Mouse (Mus musculus) midbrain, embryonic 10.5 days (tissue): ENCODE data around the gene Daam2. TPM values are rescaled to one million over a fixed set of nuclear protein-coding genes. Genes with fewer than 3 reads are reported as not detected.

Experiments used
- DNase-seq: peaks from one replicate; pipeline ENCODE4 v3.0.0-alpha.2; 2017; ENCODE audit warnings: low spot score
- H3K27ac ChIP-seq: fragments of 300-500 bp; sonication (generic); replicated peaks from 2 replicates; pipeline ENCODE4 v1.5.1; 2016; ENCODE audit warnings: mild to moderate bottlenecking
- H3K27me3 ChIP-seq: fragments of 300-500 bp; sonication (generic); 2 replicates; pipeline ENCODE4 v1.6.1; 2016; ENCODE audit warnings: low read depth, mild to moderate bottlenecking; ENCODE audit not compliant: poor library complexity, severe bottlenecking
- H3K36me3 ChIP-seq: fragments of 300-500 bp; sonication (generic); 2 replicates; pipeline ENCODE4 v1.6.1; 2016; ENCODE audit warnings: mild to moderate bottlenecking, moderate library complexity
- H3K4me1 ChIP-seq: fragments of 300-500 bp; sonication (generic); 2 replicates; pipeline ENCODE4 v1.6.1; 2016
- H3K4me3 ChIP-seq: fragments of 300-500 bp; sonication (generic); 2 replicates; pipeline ENCODE4 v1.5.1; 2016; ENCODE audit warnings: mild to moderate bottlenecking, moderate library complexity
- H3K9me3 ChIP-seq: fragments of 300-500 bp; sonication (generic); replicated peaks from 2 replicates; pipeline ENCODE4 v1.6.1; 2016; ENCODE audit warnings: mild to moderate bottlenecking
- WGBS: fragments of 180-500 bp; shearing (Covaris S2); methylation state at CpG from one replicate; pipeline ENCODE4 v1.1.7; 2016; 5-methylcytosine and 5-hydroxymethylcytosine counted together
- polyA plus RNA-seq: library from polyadenylated mRNA; unstranded; fragments of >200 nt; fragmentation: Nextera tagmentation; extraction: Ambion mirVana; gene quantifications from 2 replicates; pipeline ENCODE4 v1.2.1, GENCODE M21; 2016

The Daam2 gene
- polyA plus RNA-seq, 1 experiment from 2014 or later: 0.94 TPM

DNA sequence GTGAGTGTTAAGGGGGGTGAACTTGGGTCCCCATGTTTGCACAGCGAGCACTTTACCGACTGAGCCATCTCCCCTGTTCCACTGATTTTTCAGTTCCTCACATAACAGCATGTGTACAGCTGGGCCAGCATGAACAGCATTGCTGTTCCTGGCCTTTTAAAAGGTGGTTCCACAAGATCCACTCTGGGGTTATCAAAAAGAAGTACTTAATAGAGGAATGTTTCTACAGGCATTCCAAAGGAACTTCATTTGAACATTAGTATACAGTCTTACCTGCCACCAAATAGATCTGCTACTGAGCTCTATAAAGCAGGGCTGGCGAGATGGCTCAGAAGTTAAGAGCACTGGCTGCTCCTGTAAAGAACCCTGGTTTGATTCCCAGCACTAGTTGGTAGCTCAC, 8.0 kb downstream of the Daam2 start:
- 89% methylated on average over 3 of the region's 3 CpGs for WGBS
- H3K27ac ChIP-seq: no peak overlapping the region
- H3K4me1 ChIP-seq: peaks cover 6% of the 10 kb centered on the region; the same call in 1 of the 2 replicates
- no peak for DNase-seq
- H3K4me3 ChIP-seq: no peak overlapping the region
- H3K27me3 ChIP-seq: no peaks in the 10 kb centered on the region
- no peaks in the 10 kb centered on the region for H3K9me3 ChIP-seq
- H3K36me3 ChIP-seq: no peaks in the 10 kb centered on the region

GRCm38 (mm10) chr17:49551991-49552390, 12.2 kb downstream of the Daam2 start:
- no peaks in the 10 kb centered on the region for H3K4me1 ChIP-seq
- no peak for DNase-seq
- H3K27me3 ChIP-seq: no peaks in the 10 kb centered on the region
- H3K27ac ChIP-seq: no peak overlapping the region
- no peaks in the 10 kb centered on the region for H3K9me3 ChIP-seq
- H3K4me3 ChIP-seq: no peak overlapping the region
- WGBS: 88% methylated on average over 7 of the region's 7 CpGs
- H3K36me3 ChIP-seq: no peaks in the 10 kb centered on the region

GRCm38 (mm10) chr17:49551465-49551864, 12.7 kb downstream of the Daam2 start:
- DNase-seq: no peak
- Histone ChIP-seq H3K27me3 (no peaks in the 10 kb centered on the region), H3K4me3 (no peak overlapping the region), H3K27ac (no peak overlapping the region), H3K36me3 (no peaks in the 10 kb centered on the region), H3K9me3 (no peaks in the 10 kb centered on the region), H3K4me1 (no peaks in the 10 kb centered on the region)
- WGBS: 92% methylated on average over 2 of the region's 2 CpGs

DNA sequence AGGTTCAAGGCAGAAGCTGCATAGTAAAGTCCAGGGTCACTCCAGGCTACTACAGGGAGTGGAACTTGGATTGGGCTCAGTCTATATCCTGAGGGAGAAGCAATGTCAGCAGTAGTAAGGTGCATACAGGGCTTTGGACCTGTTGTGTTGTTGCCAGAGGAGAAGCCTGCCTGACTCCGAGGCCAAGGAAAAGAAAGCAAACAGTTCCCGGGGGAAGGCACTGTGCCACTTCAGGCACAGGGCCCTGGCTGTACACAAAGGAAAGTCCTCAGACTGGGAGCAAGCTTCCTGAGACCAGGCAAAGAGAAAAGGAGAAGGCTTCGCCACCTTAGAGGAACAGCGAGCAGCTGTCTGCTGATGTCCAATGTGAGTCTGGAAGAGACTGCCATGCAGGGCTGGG, 18.1 kb downstream of the Daam2 start:
- H3K27ac ChIP-seq: peak overlapping the region; percentile 33; the same call in 1 of the 2 replicates
- H3K27me3 ChIP-seq: no peaks in the 10 kb centered on the region
- H3K9me3 ChIP-seq: no peaks in the 10 kb centered on the region
- H3K4me1 ChIP-seq: peaks cover 3% of the 10 kb centered on the region; the same call in 1 of the 2 replicates
- WGBS: 80% methylated on average over 4 of the region's 4 CpGs
- no peak overlapping the region for H3K4me3 ChIP-seq
- H3K36me3 ChIP-seq: no peaks in the 10 kb centered on the region
- DNase-seq: no peak

GRCm38 (mm10) chr17:49545424-49545823, 18.7 kb downstream of the Daam2 start:
- H3K27me3 ChIP-seq: no peaks in the 10 kb centered on the region
- peaks cover 9% of the 10 kb centered on the region for H3K4me1 ChIP-seq
- no peaks in the 10 kb centered on the region for H3K9me3 ChIP-seq
- 87% methylated on average over 4 of the region's 4 CpGs for WGBS
- H3K36me3 ChIP-seq: no peaks in the 10 kb centered on the region
- no peak overlapping the region for H3K4me3 ChIP-seq
- DNase-seq: no peak
- H3K27ac ChIP-seq: no peak overlapping the region

- H3K36me3 ChIP-seq: no peaks in the 10 kb centered on the region
Observed at GRCm38 (mm10) chr17:49544561-49544960, 19.6 kb downstream of the Daam2 start.

DNA sequence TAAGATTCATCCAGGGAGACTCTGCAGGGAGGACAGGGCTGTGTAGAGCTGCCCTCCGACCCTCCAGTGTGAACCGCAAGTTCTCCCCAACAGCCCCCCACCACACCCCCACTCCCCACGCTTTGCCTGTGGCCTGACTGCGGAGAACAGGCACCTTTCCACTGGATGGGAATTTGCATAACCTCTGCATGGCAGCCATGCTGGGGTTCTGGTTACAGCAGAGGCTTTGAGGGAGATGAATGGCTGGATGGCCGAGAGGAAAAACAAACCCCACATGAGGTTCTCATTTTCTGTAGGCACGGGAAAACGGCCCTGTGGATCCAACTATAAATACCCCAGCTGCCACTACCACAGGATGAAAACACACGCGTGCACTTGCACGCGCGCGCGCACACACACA, 23.4 kb downstream of the Daam2 start:
- Histone ChIP-seq H3K4me1 (peaks cover 36% of the 10 kb centered on the region), H3K27ac (peak overlapping the region; percentile 75), H3K4me3 (no peak overlapping the region)

More at GRCm38 (mm10) chr17:49544561-49544960, 19.6 kb downstream of the Daam2 start:
- Histone ChIP-seq H3K4me3 (no peak overlapping the region), H3K9me3 (no peaks in the 10 kb centered on the region), H3K27me3 (no peaks in the 10 kb centered on the region), H3K27ac (no peak overlapping the region), H3K4me1 (peaks cover 17% of the 10 kb centered on the region)
- 90% methylated on average over 2 of the region's 2 CpGs for WGBS
- no peak for DNase-seq

GRCm38 (mm10) chr17:49539204-49539603, 24.9 kb downstream of the Daam2 start:
- H3K9me3 ChIP-seq: no peaks in the 10 kb centered on the region
- no peaks in the 10 kb centered on the region for H3K27me3 ChIP-seq
- H3K36me3 ChIP-seq: no peaks in the 10 kb centered on the region
- H3K4me3 ChIP-seq: no peak overlapping the region
- DNase-seq: peak; percentile 66
- H3K27ac ChIP-seq: peak overlapping the region; percentile 75
- 23% methylated on average over 8 of the region's 8 CpGs for WGBS
- H3K4me1 ChIP-seq: peaks cover 50% of the 10 kb centered on the region

More for the DNA sequence above, 23.4 kb downstream of the Daam2 start:
- Histone ChIP-seq H3K27me3 (no peaks in the 10 kb centered on the region), H3K36me3 (no peaks in the 10 kb centered on the region), H3K9me3 (no peaks in the 10 kb centered on the region)
- no peak for DNase-seq
- 83% methylated on average over 14 of the region's 14 CpGs for WGBS

GRCm38 (mm10) chr17:49535580-49535979, 28.6 kb downstream of the Daam2 start:
- H3K9me3 ChIP-seq: no peaks in the 10 kb centered on the region
- no peak for DNase-seq
- H3K4me1 ChIP-seq: peaks cover 45% of the 10 kb centered on the region
- 77% methylated on average over 4 of the region's 4 CpGs for WGBS
- H3K36me3 ChIP-seq: no peaks in the 10 kb centered on the region
- no peak overlapping the region for H3K4me3 ChIP-seq
- no peak overlapping the region for H3K27ac ChIP-seq
- no peaks in the 10 kb centered on the region for H3K27me3 ChIP-seq

DNA sequence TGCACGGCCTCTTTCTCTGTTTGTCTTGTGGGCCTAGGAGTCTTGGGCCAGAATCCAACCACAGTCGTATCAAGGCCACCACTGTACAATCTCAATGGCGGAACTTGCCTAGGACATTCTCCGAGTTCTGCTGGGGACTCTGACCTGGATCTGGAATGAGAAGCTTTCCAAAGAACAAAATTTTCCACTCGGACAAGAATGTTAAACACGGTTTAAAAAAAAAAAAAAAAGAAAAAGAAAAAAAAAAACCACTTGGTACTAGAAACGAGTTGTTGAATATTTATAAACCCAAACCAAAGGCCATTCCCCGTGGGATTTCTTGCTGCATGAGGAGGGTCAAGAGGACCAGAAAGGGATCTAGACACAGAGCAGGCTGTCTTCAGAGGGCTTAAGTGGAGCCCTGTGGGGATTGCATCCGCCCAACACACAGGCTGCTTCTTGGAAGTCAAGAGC, 29.9 kb downstream of the Daam2 start:
- H3K27ac ChIP-seq: no peak overlapping the region
- H3K4me1 ChIP-seq: peaks cover 32% of the 10 kb centered on the region
- H3K36me3 ChIP-seq: no peaks in the 10 kb centered on the region
- 76% methylated on average over 9 of the region's 9 CpGs for WGBS
- no peak overlapping the region for H3K4me3 ChIP-seq
- DNase-seq: no peak
- H3K9me3 ChIP-seq: no peaks in the 10 kb centered on the region
- H3K27me3 ChIP-seq: no peaks in the 10 kb centered on the region

GRCm38 (mm10) chr17:49531661-49532060, 32.5 kb downstream of the Daam2 start:
- WGBS: 92% methylated on average over 5 of the region's 5 CpGs
- H3K36me3 ChIP-seq: no peaks in the 10 kb centered on the region
- peaks cover 23% of the 10 kb centered on the region for H3K4me1 ChIP-seq
- no peak overlapping the region for H3K4me3 ChIP-seq
- DNase-seq: no peak
- H3K27ac ChIP-seq: no peak overlapping the region
- H3K9me3 ChIP-seq: no peaks in the 10 kb centered on the region
- no peaks in the 10 kb centered on the region for H3K27me3 ChIP-seq

GRCm38 (mm10) chr17:49530215-49530614, 33.9 kb downstream of the Daam2 start:
- Histone ChIP-seq H3K4me1 (peaks cover 11% of the 10 kb centered on the region), H3K27me3 (no peaks in the 10 kb centered on the region), H3K9me3 (no peaks in the 10 kb centered on the region), H3K4me3 (no peak overlapping the region), H3K36me3 (no peaks in the 10 kb centered on the region), H3K27ac (no peak overlapping the region)
- WGBS: 17% methylated on average over 3 of the region's 3 CpGs
- peak; percentile 57 for DNase-seq

- H3K36me3 ChIP-seq: no peaks in the 10 kb centered on the region
- no peak overlapping the region for H3K27ac ChIP-seq
- H3K4me1 ChIP-seq: no peaks in the 10 kb centered on the region
- 76% methylated on average over 7 of the region's 7 CpGs for WGBS
- H3K27me3 ChIP-seq: no peaks in the 10 kb centered on the region
- no peak for DNase-seq
- H3K4me3 ChIP-seq: no peak overlapping the region
- no peaks in the 10 kb centered on the region for H3K9me3 ChIP-seq
Observed at GRCm38 (mm10) chr17:49528503-49529205, 35.5 kb downstream of the Daam2 start.
